Mouse (Mus musculus) midbrain, embryonic 14.5 days (tissue): ENCODE measurements around the gene Tmem150b. TPM values are rescaled to one million over a fixed set of nuclear protein-coding genes. Genes with fewer than 3 reads are reported as not detected.

ENCODE experiments used
- ATAC-seq: fragments of 200-750 bp; cut with Nextera tagmentation; 2 replicates; pipeline ENCODE4 v1.8.0; 2017; ENCODE audit warnings: moderate number of reproducible peaks, moderate library complexity; ENCODE audit not compliant: low FRiP score, low TSS enrichment
- DNase-seq: peaks from one replicate; pipeline ENCODE4 v3.0.0-alpha.2; 2015
- H3K27ac ChIP-seq: fragments of 300-500 bp; sonication (generic); replicated peaks from 2 replicates; pipeline ENCODE4 v1.5.1; 2014; ENCODE audit warnings: mild to moderate bottlenecking, low read depth, low read length, moderate library complexity
- H3K27me3 ChIP-seq: fragments of 300-500 bp; sonication (generic); 2 replicates; pipeline ENCODE4 v1.6.1; 2014; ENCODE audit warnings: low read length, control low read depth, mixed read lengths; ENCODE audit not compliant: control insufficient read depth, insufficient read depth
- H3K36me3 ChIP-seq: fragments of 300-500 bp; sonication (generic); 2 replicates; pipeline ENCODE4 v1.6.1; 2014; ENCODE audit warnings: low read length, control low read depth; ENCODE audit not compliant: control insufficient read depth, insufficient read depth
- H3K4me1 ChIP-seq: fragments of 300-500 bp; sonication (generic); 2 replicates; pipeline ENCODE4 v1.6.1; 2014; ENCODE audit warnings: mild to moderate bottlenecking, antibody characterized with exemption, low read length, control low read depth; ENCODE audit not compliant: control insufficient read depth, insufficient read depth
- H3K4me2 ChIP-seq: fragments of 300-500 bp; sonication (generic); 2 replicates; pipeline ENCODE4 v1.6.1; 2014; ENCODE audit warnings: mild to moderate bottlenecking, low read length, moderate library complexity
- H3K4me3 ChIP-seq: fragments of 300-500 bp; sonication (generic); replicated peaks from 2 replicates; pipeline ENCODE4 v1.5.1; 2014; ENCODE audit warnings: low read depth, low read length
- H3K9ac ChIP-seq: fragments of 300-500 bp; sonication (generic); replicated peaks from 2 replicates; pipeline ENCODE4 v1.6.1; 2014; ENCODE audit warnings: mild to moderate bottlenecking, low read length, moderate library complexity
- H3K9me3 ChIP-seq: fragments of 300-500 bp; sonication (generic); 2 replicates; pipeline ENCODE4 v1.6.1; 2016; ENCODE audit warnings: low read length, control low read depth, mixed read lengths; ENCODE audit not compliant: control insufficient read depth
- WGBS: fragments of 180-500 bp; shearing (Covaris S2); extraction: QIAGEN DNeasy Blood & Tissue Kit; methylation state at CpG from one replicate; pipeline ENCODE4 v1.1.7; 2014; 5-methylcytosine and 5-hydroxymethylcytosine counted together
- polyA plus RNA-seq: library from polyadenylated mRNA; unstranded; fragments of >200 nt; fragmentation: Nextera tagmentation; extraction: Ambion mirVana; gene quantifications from 2 replicates; pipeline ENCODE4 v1.2.1, GENCODE M21; 2014

The Tmem150b gene
- polyA plus RNA-seq, 1 experiment from 2014 or later: 0.12 TPM

DNA sequence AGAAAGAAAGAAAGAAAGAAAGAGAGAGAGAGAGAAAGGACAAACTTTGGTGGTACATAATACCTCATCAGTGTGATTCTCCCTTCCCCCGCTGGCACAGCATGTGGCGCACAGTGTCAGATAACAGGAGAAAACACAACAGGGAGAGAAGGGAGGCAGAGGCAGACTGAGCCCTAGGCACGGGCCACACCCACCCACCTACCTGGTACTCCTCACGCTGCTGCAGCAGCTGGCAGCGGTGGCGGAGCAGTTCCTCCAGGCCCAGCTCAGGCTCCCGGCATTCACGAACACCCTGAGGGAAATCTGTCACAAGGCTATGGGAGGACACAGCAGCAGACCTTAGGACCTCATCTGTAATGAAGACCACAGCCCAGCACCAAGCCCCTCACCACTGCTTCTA is 61.9 kb downstream of the Tmem150b start:
- H3K36me3 ChIP-seq: peaks cover 39% of the 10 kb centered on the region
- ATAC-seq (no peak), DNase-seq (no peak)
- WGBS: 73% methylated on average over 8 of the region's 8 CpGs
- peaks cover 7% of the 10 kb centered on the region for H3K4me1 ChIP-seq
- no peak overlapping the region for H3K4me2 ChIP-seq
- no peak overlapping the region for H3K4me3 ChIP-seq
- no peaks in the 10 kb centered on the region for H3K9me3 ChIP-seq
- H3K27ac ChIP-seq: no peak overlapping the region
- no peak overlapping the region for H3K9ac ChIP-seq
- no peaks in the 10 kb centered on the region for H3K27me3 ChIP-seq

DNA sequence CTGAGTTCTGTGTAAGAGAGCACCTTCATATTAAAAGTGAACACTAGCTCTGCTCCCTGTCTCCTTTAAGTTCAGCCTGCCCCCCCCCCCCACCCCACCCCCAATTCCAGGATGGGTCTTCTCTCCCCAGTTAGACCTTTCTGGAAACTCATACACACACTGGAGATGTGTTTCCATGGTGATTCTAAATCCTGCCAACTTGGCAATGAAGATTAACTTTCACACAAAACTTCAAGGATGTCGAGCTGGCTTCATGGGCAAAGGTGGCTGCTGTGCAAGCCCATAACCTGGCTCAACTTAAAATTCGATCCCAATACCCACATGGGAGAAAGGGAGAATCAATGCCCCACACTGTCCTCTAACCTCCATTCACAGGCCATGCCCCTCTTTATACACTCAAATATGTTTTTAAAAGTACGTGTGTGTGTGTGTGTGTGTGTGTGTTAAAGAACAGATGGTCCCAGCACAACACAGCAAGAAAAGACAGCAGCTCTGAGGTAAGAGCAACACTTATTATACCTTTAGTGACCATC is 65.1 kb downstream of the Tmem150b start:
- no peaks in the 10 kb centered on the region for H3K9me3 ChIP-seq
- whole genome bisulfite sequencing: 44% methylated on average over 3 of the region's 3 CpGs
- peak overlapping the region; percentile 89; the same call in 1 of the 2 replicates for H3K9ac ChIP-seq
- peak overlapping the region; percentile 95 for H3K27ac ChIP-seq
- DNase-seq (peak; percentile 7), ATAC-seq (no peak)
- H3K4me2 ChIP-seq: peak overlapping the region; percentile 94
- H3K4me3 ChIP-seq: peak overlapping the region; percentile 88
- H3K36me3 ChIP-seq: peaks cover 22% of the 10 kb centered on the region
- no peaks in the 10 kb centered on the region for H3K27me3 ChIP-seq
- H3K4me1 ChIP-seq: peaks cover 28% of the 10 kb centered on the region

DNA sequence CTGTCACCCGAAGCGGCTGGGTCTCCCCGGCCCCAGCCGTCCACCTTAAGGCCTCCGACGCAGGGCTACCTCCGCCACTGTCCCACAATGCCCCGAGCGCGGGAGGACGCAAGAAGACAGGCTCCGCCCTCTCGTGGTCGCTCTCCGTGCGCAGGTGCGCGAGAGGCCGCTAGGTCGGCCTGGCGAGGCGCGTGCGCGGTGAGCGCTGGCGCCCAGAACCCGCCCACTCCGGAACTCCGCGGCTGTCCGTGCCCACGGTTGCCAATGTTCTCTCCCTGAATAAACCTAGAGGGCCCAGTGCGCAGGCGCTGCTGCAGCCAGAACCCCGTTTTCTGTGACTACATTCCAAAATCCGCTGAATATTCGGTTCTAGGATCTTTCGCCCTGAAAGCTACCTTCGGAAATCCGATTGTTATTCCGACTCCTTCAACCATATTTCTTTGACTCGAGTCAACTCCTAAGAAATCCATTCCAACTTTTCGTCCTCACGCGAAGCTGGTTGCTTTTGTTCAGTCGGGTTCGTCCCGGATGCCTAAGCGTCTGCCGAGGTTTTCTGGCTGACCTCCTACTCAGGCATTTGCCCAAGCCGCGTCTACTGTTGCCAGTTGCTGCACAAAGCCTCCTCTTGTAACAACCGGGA is 66.0 kb downstream of the Tmem150b start, which contains the start of gene Ppp6r1:
Gene Ppp6r1 (minus strand): TSS at position 108 of the 640 bp plus-strand sequence.
- Histone ChIP-seq H3K4me3 (peak within 1 kb of the TSS; percentile 88), H3K4me2 (peak within 1 kb of the TSS; percentile 94), H3K9ac (peak within 1 kb of the TSS; percentile 89), H3K27me3 (no peaks in the 10 kb centered on the region), H3K36me3 (peaks cover 16% of the 10 kb centered on the region; the same call in 1 of the 2 replicates), H3K27ac (peak within 1 kb of the TSS; percentile 95), H3K9me3 (no peaks in the 10 kb centered on the region), H3K4me1 (peaks cover 28% of the 10 kb centered on the region)
- ATAC-seq (peak; percentile 96), DNase-seq (peak; percentile 99)
- WGBS: under 1% methylated on average over 54 of the region's 54 CpGs

DNA sequence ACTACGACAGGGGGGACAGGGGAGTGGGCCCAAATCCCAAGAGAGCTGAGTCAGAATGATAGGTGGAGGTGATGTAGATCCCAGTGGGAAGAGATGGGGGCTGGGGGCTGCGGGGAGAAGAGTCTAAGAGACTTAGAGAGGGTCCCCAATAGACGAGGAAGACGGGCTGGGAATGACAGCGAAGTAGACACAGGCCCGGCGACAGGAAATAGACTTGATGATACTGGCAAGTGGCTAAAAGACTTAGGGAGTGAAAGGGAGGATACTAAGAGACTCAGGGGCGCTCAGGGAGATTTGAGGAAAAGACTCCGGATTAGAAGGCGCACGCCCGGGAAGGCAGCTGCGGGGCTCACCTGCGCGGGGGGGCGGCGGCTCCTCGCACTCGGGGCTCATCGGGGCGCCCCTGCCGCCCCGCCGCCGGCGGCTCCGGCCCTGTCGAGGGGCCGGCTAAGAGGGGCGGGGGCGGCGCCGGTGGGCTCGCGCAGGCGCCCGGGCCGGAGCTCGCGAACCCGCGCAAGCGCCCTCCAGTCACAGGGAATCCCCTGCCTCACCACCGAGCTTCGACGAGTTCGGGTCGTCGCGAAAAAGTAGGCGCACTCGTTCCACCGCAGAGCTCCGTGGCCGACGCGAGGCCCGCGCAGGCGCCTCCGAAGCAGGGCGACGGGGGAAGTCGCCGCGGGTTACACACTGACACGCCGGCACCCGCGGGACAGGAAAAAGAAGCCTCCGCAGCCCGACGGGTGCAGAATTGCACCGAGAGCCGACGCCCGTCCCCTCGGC is 66.7 kb downstream of the Tmem150b start:
- Histone ChIP-seq H3K4me3 (peak overlapping the region; percentile 88), H3K4me1 (peaks cover 28% of the 10 kb centered on the region), H3K36me3 (peaks cover 9% of the 10 kb centered on the region; the same call in 1 of the 2 replicates), H3K27ac (peak overlapping the region; percentile 95), H3K4me2 (peak overlapping the region; percentile 94), H3K27me3 (no peaks in the 10 kb centered on the region), H3K9ac (peak overlapping the region; percentile 89), H3K9me3 (no peaks in the 10 kb centered on the region)
- peak; percentile 69 for ATAC-seq
- DNase-seq: peak; percentile 78
- WGBS: under 1% methylated on average over 78 of the region's 78 CpGs

- Histone ChIP-seq H3K27ac (peak overlapping the region; percentile 95), H3K4me3 (peak overlapping the region; percentile 88), H3K4me1 (peaks cover 28% of the 10 kb centered on the region), H3K9me3 (no peaks in the 10 kb centered on the region), H3K27me3 (no peaks in the 10 kb centered on the region), H3K9ac (peak overlapping the region; percentile 89), H3K36me3 (peaks cover 9% of the 10 kb centered on the region), H3K4me2 (peak overlapping the region; percentile 94)
- 63% methylated on average over 9 of the region's 9 CpGs for WGBS
- no peak for DNase-seq
- ATAC-seq: no peak
These were observed 67.4 kb downstream of the Tmem150b start for GRCm38 (mm10) chr7:4657521-4658127.

Other genes starting within 250 kb of the Tmem150b start
- gene Ppp1r12c, start 223.6 kb downstream of the Tmem150b start, polyA plus RNA-seq: 46.2 and 50.7 TPM in 2 replicates
- gene Tnnt1, start 208.9 kb downstream of the Tmem150b start, polyA plus RNA-seq: 2.6 and 2.7 TPM in 2 replicates
- gene Tnni3, start 201.0 kb downstream of the Tmem150b start, polyA plus RNA-seq: 1.5 and 2.0 TPM in 2 replicates
- gene Dnaaf3, start 192.8 kb downstream of the Tmem150b start, polyA plus RNA-seq: 0.58 and 1.4 TPM in 2 replicates
- 106 and 143 TPM in 2 replicates for gene Syt5, start 177.7 kb downstream of the Tmem150b start, polyA plus RNA-seq
- 0.09 and 0.13 TPM in 2 replicates for gene Ptprh, start 121.2 kb downstream of the Tmem150b start, polyA plus RNA-seq
- gene Tmem86b, start 93.8 kb downstream of the Tmem150b start, polyA plus RNA-seq: 3.2 and 3.7 TPM in 2 replicates
- 8.7 and 11.2 TPM in 2 replicates for gene Ppp6r1, start 66.2 kb downstream of the Tmem150b start, polyA plus RNA-seq
- 136 and 169 TPM in 2 replicates for gene Hspbp1, start 40.2 kb downstream of the Tmem150b start, polyA plus RNA-seq
- gene Brsk1, start 34.6 kb downstream of the Tmem150b start, polyA plus RNA-seq: 10.0 and 10.8 TPM in 2 replicates
- gene Kmt5c, start 14.9 kb upstream of the Tmem150b start, polyA plus RNA-seq: 56.2 and 67.0 TPM in 2 replicates
- 10.2 and 13.0 TPM in 2 replicates for gene Cox6b2, start 27.8 kb upstream of the Tmem150b start, polyA plus RNA-seq
- not detected in 2 replicates for gene Fam71e2, start 46.1 kb upstream of the Tmem150b start, polyA plus RNA-seq
- 0.17 and 0.43 TPM in 2 replicates for gene Il11, start 57.6 kb upstream of the Tmem150b start, polyA plus RNA-seq
- gene Tmem190, start 57.7 kb upstream of the Tmem150b start, polyA plus RNA-seq: not detected in 2 replicates
- gene Tmem238, start 64.4 kb upstream of the Tmem150b start, polyA plus RNA-seq: 2.7 and 3.5 TPM in 2 replicates
- 149 and 188 TPM in 2 replicates for gene Rpl28, start 67.6 kb upstream of the Tmem150b start, polyA plus RNA-seq
- 290 and 338 TPM in 2 replicates for gene Ube2s, start 87.3 kb upstream of the Tmem150b start, polyA plus RNA-seq
- 14.0 and 19.4 TPM in 2 replicates for gene Shisa7, start 119.4 kb upstream of the Tmem150b start, polyA plus RNA-seq
- 3.5 and 6.6 TPM in 2 replicates for gene Isoc2b, start 145.0 kb upstream of the Tmem150b start, polyA plus RNA-seq
- 0.43 and 0.54 TPM in 2 replicates for gene Isoc2a, start 151.9 kb upstream of the Tmem150b start, polyA plus RNA-seq
- 0.55 TPM in 1 of 2 replicates, not detected in the other for gene Gm36210, start 181.3 kb upstream of the Tmem150b start, polyA plus RNA-seq
- 4.6 and 5.1 TPM in 2 replicates for gene Zfp628, start 190.0 kb upstream of the Tmem150b start, polyA plus RNA-seq
- gene Nat14, start 196.8 kb upstream of the Tmem150b start, polyA plus RNA-seq: 24.0 and 28.9 TPM in 2 replicates
- 0.12 and 0.84 TPM in 2 replicates for gene Ssc5d, start 200.5 kb upstream of the Tmem150b start, polyA plus RNA-seq
- not detected in 2 replicates for gene Sbk2, start 239.2 kb upstream of the Tmem150b start, polyA plus RNA-seq
- gene Sbk3, start 245.9 kb upstream of the Tmem150b start, polyA plus RNA-seq: 0.59 and 0.89 TPM in 2 replicates